Mouse (Mus musculus): ENCODE measurements around the gene Evx2.

DNA sequence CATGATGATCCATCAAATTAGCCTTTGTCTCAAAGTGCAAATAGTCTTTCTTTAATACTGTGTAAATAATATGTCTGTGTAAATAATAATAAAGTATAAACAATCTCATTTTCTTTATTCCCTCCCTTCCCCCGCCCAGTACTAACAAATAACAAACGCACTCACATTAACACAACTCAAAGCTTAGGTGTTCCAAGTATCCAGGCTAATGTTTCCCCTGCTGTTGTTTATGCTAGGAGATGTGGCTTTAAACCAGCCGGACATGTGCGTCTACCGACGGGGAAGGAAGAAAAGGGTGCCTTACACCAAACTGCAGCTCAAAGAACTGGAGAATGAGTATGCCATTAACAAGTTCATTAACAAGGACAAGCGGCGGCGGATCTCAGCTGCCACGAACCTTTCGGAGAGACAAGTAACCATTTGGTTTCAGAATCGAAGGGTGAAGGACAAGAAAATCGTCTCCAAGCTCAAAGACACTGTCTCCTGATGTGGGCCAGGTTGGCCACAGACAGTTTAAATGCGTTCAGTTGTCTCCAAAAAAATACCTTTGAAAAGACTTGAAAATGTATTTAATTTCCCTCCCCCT lies 10.4 kb upstream of the Evx2 start:
- TF ChIP-seq CTCF (conservative IDR thresholded peaks at IDR 0.05; ENCODE audit: low read length): no peak
- no peak for TF ChIP-seq NANOG (IDR thresholded peaks at IDR 0.05; ENCODE audit: borderline replicate concordance, low read length)
